Mouse (Mus musculus) olfactory bulb, adult 2 months (tissue): ENCODE measurements around the gene Ubl7.

Source experiments
- CTCF ChIP-seq: fragments of 200-500 bp; IDR thresholded peaks from 2 replicates; pipeline ENCODE4 v1.5.1; 2012; ENCODE audit warnings: low read depth, mild to moderate bottlenecking, low read length, moderate library complexity; ENCODE audit not compliant: insufficient read depth
- POLR2A ChIP-seq: fragments of 200-500 bp; IDR thresholded peaks from 2 replicates; pipeline ENCODE4 v1.6.1; 2012; ENCODE audit warnings: mild to moderate bottlenecking, low read depth, low read length, moderate library complexity; ENCODE audit not compliant: insufficient read depth

- TF ChIP-seq CTCF (no peak), POLR2A (no peak)
Measured at GRCm38 (mm10) chr9:57959399-57959798, 48.6 kb downstream of the Ubl7 start.
